ENCODE assay signal across 20 mouse cellular contexts in genomic region chr17:61495261-61495660, GRCm38 (mm10).
"Had no signal": no experiment of that assay in that cellular context is flagged by ENCODE, and none has a peak within 500 bp of the region (broad histone marks: within the 10 kb centered on the region; RNA-seq: fewer than 3 reads in every experiment).

No protein-coding gene starts in this region.

- H3K4me2 ChIP-seq: lung, embryonic 15.5 days; midbrain, embryonic 11.5 days; midbrain, embryonic 13.5 days; midbrain, embryonic 15.5 days; neural tube, embryonic 13.5 days; neural tube, embryonic 15.5 days had no signal

- DNase-seq: liver, postnatal 0 days; lung, adult 2 months; lung, postnatal 14 days; lung, postnatal 36 days; retina, postnatal 1 day; right cerebral cortex, adult 18-20 months; right cerebral cortex, postnatal 25 days; right cerebral cortex, postnatal 4 days; thymus, adult 18-20 months; thymus, postnatal 14 days; thymus, postnatal 36 days had no signal

- ATAC-seq: liver, postnatal 0 days; lung, postnatal 0 days; midbrain, embryonic 13.5 days; midbrain, embryonic 15.5 days had no signal

- H3K27me3 ChIP-seq: lung, embryonic 15.5 days; megakaryocyte, embryonic 14.5 days; midbrain, embryonic 13.5 days; midbrain, embryonic 15.5 days; neural tube, embryonic 13.5 days; neural tube, embryonic 15.5 days had no signal

- H3K4me1 ChIP-seq: lung, embryonic 15.5 days; megakaryocyte, embryonic 14.5 days; midbrain, embryonic 13.5 days; midbrain, embryonic 15.5 days; neural tube, embryonic 13.5 days; neural tube, embryonic 15.5 days had no signal

- H3K9me3 ChIP-seq: lung, embryonic 15.5 days; megakaryocyte, embryonic 14.5 days; midbrain, embryonic 13.5 days; midbrain, embryonic 15.5 days; neural tube, embryonic 13.5 days; neural tube, embryonic 15.5 days had no signal

- H3K4me3 ChIP-seq: lung, embryonic 15.5 days; megakaryocyte, embryonic 14.5 days; midbrain, embryonic 13.5 days; midbrain, embryonic 15.5 days; neural tube, embryonic 13.5 days; neural tube, embryonic 15.5 days had no signal

- H3K27ac ChIP-seq: lung, embryonic 15.5 days; macrophage; midbrain, embryonic 13.5 days; midbrain, embryonic 15.5 days; neural tube, embryonic 13.5 days; neural tube, embryonic 15.5 days had no signal

- H3K9ac ChIP-seq: liver, postnatal 0 days; lung, embryonic 15.5 days; midbrain, embryonic 13.5 days; midbrain, embryonic 15.5 days; neural tube, embryonic 13.5 days; neural tube, embryonic 15.5 days had no signal

- H3K36me3 ChIP-seq: lung, embryonic 15.5 days; midbrain, embryonic 13.5 days; midbrain, embryonic 15.5 days; neural tube, embryonic 13.5 days; neural tube, embryonic 15.5 days had no signal
